Mouse (Mus musculus) urinary bladder, postnatal 25 days (tissue): Measurements from ENCODE around the gene Erc1.
"Not testable (repeated sequence)": the region's sequence is repeated elsewhere in the genome, so short reads cannot be mapped to it uniquely, and the experiment has no call there.

ENCODE experiments used
- DNase-seq: peaks from one replicate; pipeline ENCODE4 v3.0.0; 2022; ENCODE audit warnings: low spot score

The Erc1 gene

GRCm38 (mm10) chr6:119709552-119709951, 138.4 kb downstream of the Erc1 start:
- DNase-seq: no peak

GRCm38 (mm10) chr6:119707911-119708310, 140.1 kb downstream of the Erc1 start:
- no peak for DNase-seq

GRCm38 (mm10) chr6:119704899-119705298, 143.1 kb downstream of the Erc1 start:
- DNase-seq: no peak

- DNase-seq: no peak
Observed at GRCm38 (mm10) chr6:119692754-119693153, 155.2 kb downstream of the Erc1 start.

- DNase-seq: no peak
Observed at GRCm38 (mm10) chr6:119686470-119686869, 161.5 kb downstream of the Erc1 start.

- no peak for DNase-seq
Observed at GRCm38 (mm10) chr6:119680746-119681145, 167.2 kb downstream of the Erc1 start.

GRCm38 (mm10) chr6:119674811-119675209, 173.2 kb downstream of the Erc1 start:
- DNase-seq: no peak

GRCm38 (mm10) chr6:119674201-119674810, 173.7 kb downstream of the Erc1 start:
- DNase-seq: no peak

- DNase-seq: no peak
Observed at GRCm38 (mm10) chr6:119669746-119670145, 178.2 kb downstream of the Erc1 start.

- no peak for DNase-seq
Observed at GRCm38 (mm10) chr6:119662936-119663335, 185.0 kb downstream of the Erc1 start.

- no peak for DNase-seq
Observed at GRCm38 (mm10) chr6:119661081-119661493, 186.9 kb downstream of the Erc1 start.

- no peak for DNase-seq
Observed at GRCm38 (mm10) chr6:119658441-119658840, 189.5 kb downstream of the Erc1 start.

GRCm38 (mm10) chr6:119657418-119658178, 190.4 kb downstream of the Erc1 start:
- DNase-seq: no peak

- not testable (repeated sequence) for DNase-seq
Observed at GRCm38 (mm10) chr6:119654777-119655176, 193.2 kb downstream of the Erc1 start.

GRCm38 (mm10) chr6:119643880-119644460, 204.0 kb downstream of the Erc1 start:
- DNase-seq: no peak

- DNase-seq: no peak
Observed at GRCm38 (mm10) chr6:119643178-119643728, 204.7 kb downstream of the Erc1 start.

- no peak for DNase-seq
Observed at GRCm38 (mm10) chr6:119642718-119643117, 205.2 kb downstream of the Erc1 start.

GRCm38 (mm10) chr6:119635629-119636028, 212.3 kb downstream of the Erc1 start:
- no peak for DNase-seq

- DNase-seq: no peak
Observed at GRCm38 (mm10) chr6:119630622-119631021, 217.3 kb downstream of the Erc1 start.

- DNase-seq: no peak
Observed at GRCm38 (mm10) chr6:119601379-119601778, 246.6 kb downstream of the Erc1 start.

GRCm38 (mm10) chr6:119595440-119595839, 252.5 kb downstream of the Erc1 start:
- DNase-seq: no peak

GRCm38 (mm10) chr6:119590872-119591271, 257.1 kb downstream of the Erc1 start:
- no peak for DNase-seq

GRCm38 (mm10) chr6:119587897-119588296, 260.1 kb downstream of the Erc1 start:
- no peak for DNase-seq
